Mouse (Mus musculus): ENCODE results near the gene Gm12184. TPM values are rescaled to one million over a fixed set of nuclear protein-coding genes. Genes with fewer than 3 reads are reported as not detected.
A peak's percentile ranks its signal among the peaks of the same experiment; 100 is the strongest.

Gene Gm12184
- polyA plus RNA-seq, 1 experiment from 2014 or later: 4.5 TPM

- Histone ChIP-seq H3K27me3 (ENCODE audit: control insufficient read depth, insufficient read depth, low read length) (no peaks in the 10 kb centered on the region), H3K27ac (ENCODE audit: low read length) (peak overlapping the region; percentile 79; the same call in 1 of the 2 replicates), H3K36me3 (ENCODE audit: control insufficient read depth, insufficient read depth, low read length) (no peaks in the 10 kb centered on the region), H3K4me1 (ENCODE audit: control insufficient read depth, insufficient read depth, low read length) (peaks cover 14% of the 10 kb centered on the region), H3K9me3 (ENCODE audit: control insufficient read depth, low read depth, low read length) (no peaks in the 10 kb centered on the region), H3K4me3 (ENCODE audit: low read depth, low read length) (peak overlapping the region; percentile 43), H3K9ac (replicated peaks; ENCODE audit: low read depth, low read length) (peak overlapping the region; percentile 41), H3K4me2 (replicated peaks; ENCODE audit: low read depth, low read length) (peak overlapping the region; percentile 47)
- no peak for ATAC-seq (ENCODE audit: insufficient number of reproducible peaks, insufficient read depth, low FRiP score, low read depth)
- 36% methylated on average over 7 of the region's 7 CpGs for WGBS
These were observed 44.3 kb upstream of the Gm12184 start for GRCm38 (mm10) chr11:48870781-48871180.

GRCm38 (mm10) chr11:48869380-48870110 is 43.1 kb upstream of the Gm12184 start:
- Histone ChIP-seq H3K9me3 (ENCODE audit: control insufficient read depth, low read depth, low read length) (no peaks in the 10 kb centered on the region), H3K4me3 (ENCODE audit: low read depth, low read length) (0 out of 2 replicates have a peak overlapping the region, but pooled peaks have one; percentile 10), H3K36me3 (ENCODE audit: control insufficient read depth, insufficient read depth, low read length) (no peaks in the 10 kb centered on the region), H3K27ac (ENCODE audit: low read length) (no peak overlapping the region), H3K9ac (replicated peaks; ENCODE audit: low read depth, low read length) (no peak overlapping the region), H3K4me2 (replicated peaks; ENCODE audit: low read depth, low read length) (peak overlapping the region; percentile 47), H3K27me3 (ENCODE audit: control insufficient read depth, insufficient read depth, low read length) (no peaks in the 10 kb centered on the region), H3K4me1 (ENCODE audit: control insufficient read depth, insufficient read depth, low read length) (peaks cover 14% of the 10 kb centered on the region)
- 49% methylated on average over 7 of the region's 7 CpGs for WGBS
- peak; percentile 39; the same call in 1 of the 2 replicates for ATAC-seq (ENCODE audit: insufficient number of reproducible peaks, insufficient read depth, low FRiP score, low read depth)

GRCm38 (mm10) chr11:48866481-48866880 is 40.0 kb upstream of the Gm12184 start:
- Histone ChIP-seq H3K9ac (replicated peaks; ENCODE audit: low read depth, low read length) (no peak overlapping the region), H3K36me3 (ENCODE audit: control insufficient read depth, insufficient read depth, low read length) (no peaks in the 10 kb centered on the region), H3K4me3 (ENCODE audit: low read depth, low read length) (no peak overlapping the region), H3K9me3 (ENCODE audit: control insufficient read depth, low read depth, low read length) (no peaks in the 10 kb centered on the region), H3K4me2 (replicated peaks; ENCODE audit: low read depth, low read length) (no peak overlapping the region), H3K27ac (ENCODE audit: low read length) (no peak overlapping the region), H3K4me1 (ENCODE audit: control insufficient read depth, insufficient read depth, low read length) (peaks cover 14% of the 10 kb centered on the region), H3K27me3 (ENCODE audit: control insufficient read depth, insufficient read depth, low read length) (no peaks in the 10 kb centered on the region)
- 96% methylated on average over 9 of the region's 9 CpGs for WGBS
- ATAC-seq (ENCODE audit: insufficient number of reproducible peaks, insufficient read depth, low FRiP score, low read depth): no peak

- H3K9ac ChIP-seq (replicated peaks; ENCODE audit: low read depth, low read length): no peak overlapping the region
- no peaks in the 10 kb centered on the region for H3K36me3 ChIP-seq (ENCODE audit: control insufficient read depth, insufficient read depth, low read length)
- no peaks in the 10 kb centered on the region for H3K27me3 ChIP-seq (ENCODE audit: control insufficient read depth, insufficient read depth, low read length)
- no peaks in the 10 kb centered on the region for H3K9me3 ChIP-seq (ENCODE audit: control insufficient read depth, low read depth, low read length)
- H3K27ac ChIP-seq (ENCODE audit: low read length): no peak overlapping the region
- no peak overlapping the region for H3K4me2 ChIP-seq (replicated peaks; ENCODE audit: low read depth, low read length)
- 89% methylated on average over 3 of the region's 3 CpGs for WGBS
- no peak overlapping the region for H3K4me3 ChIP-seq (ENCODE audit: low read depth, low read length)
- no peak for ATAC-seq (ENCODE audit: insufficient number of reproducible peaks, insufficient read depth, low FRiP score, low read depth)
- no peaks in the 10 kb centered on the region for H3K4me1 ChIP-seq (ENCODE audit: control insufficient read depth, insufficient read depth, low read length)
These were observed 37.4 kb upstream of the Gm12184 start for GRCm38 (mm10) chr11:48863808-48864207.

- ATAC-seq (ENCODE audit: insufficient number of reproducible peaks, insufficient read depth, low FRiP score, low read depth): no peak
- Histone ChIP-seq H3K9ac (replicated peaks; ENCODE audit: low read depth, low read length) (no peak overlapping the region), H3K4me3 (ENCODE audit: low read depth, low read length) (no peak overlapping the region), H3K27me3 (ENCODE audit: control insufficient read depth, insufficient read depth, low read length) (no peaks in the 10 kb centered on the region), H3K4me1 (ENCODE audit: control insufficient read depth, insufficient read depth, low read length) (no peaks in the 10 kb centered on the region; the same call in 1 of the 2 replicates), H3K27ac (ENCODE audit: low read length) (no peak overlapping the region), H3K4me2 (replicated peaks; ENCODE audit: low read depth, low read length) (no peak overlapping the region), H3K36me3 (ENCODE audit: control insufficient read depth, insufficient read depth, low read length) (no peaks in the 10 kb centered on the region), H3K9me3 (ENCODE audit: control insufficient read depth, low read depth, low read length) (no peaks in the 10 kb centered on the region)
- WGBS: 84% methylated on average over 1 of the region's 1 CpGs
These were observed 36.4 kb upstream of the Gm12184 start for GRCm38 (mm10) chr11:48862784-48863319.

DNA sequence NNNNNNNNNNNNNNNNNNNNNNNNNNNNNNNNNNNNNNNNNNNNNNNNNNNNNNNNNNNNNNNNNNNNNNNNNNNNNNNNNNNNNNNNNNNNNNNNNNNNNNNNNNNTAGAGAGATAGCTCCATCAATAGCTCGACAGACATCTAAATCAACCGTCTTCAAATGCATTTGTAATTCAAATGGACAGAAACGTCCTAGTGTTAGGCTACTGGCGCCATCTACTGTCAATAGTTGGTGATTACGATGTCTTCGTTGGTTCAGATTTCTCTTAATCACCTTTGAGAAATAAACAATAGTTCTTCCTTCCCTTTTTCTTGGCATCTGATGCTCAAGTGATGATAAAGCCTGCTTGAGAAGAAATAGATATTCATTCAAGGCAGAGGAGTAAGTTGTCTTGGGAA is 32.6 kb upstream of the Gm12184 start:
- WGBS: 0% methylated on average over 6 of the region's 6 CpGs
- peak overlapping the region; percentile 61; the same call in 1 of the 2 replicates for H3K4me3 ChIP-seq (ENCODE audit: low read depth, low read length)

GRCm38 (mm10) chr11:48853474-48854180 is 27.2 kb upstream of the Gm12184 start:
- no peaks in the 10 kb centered on the region for H3K27me3 ChIP-seq (ENCODE audit: control insufficient read depth, insufficient read depth, low read length)
- no peak overlapping the region for H3K27ac ChIP-seq (ENCODE audit: low read length)
- peak overlapping the region; percentile 75 for H3K4me2 ChIP-seq (replicated peaks; ENCODE audit: low read depth, low read length)
- H3K9me3 ChIP-seq (ENCODE audit: control insufficient read depth, low read depth, low read length): no peaks in the 10 kb centered on the region
- H3K9ac ChIP-seq (replicated peaks; ENCODE audit: low read depth, low read length): no peak overlapping the region; the same call in 1 of the 2 replicates
- H3K36me3 ChIP-seq (ENCODE audit: control insufficient read depth, insufficient read depth, low read length): no peaks in the 10 kb centered on the region
- peak; percentile 62 for ATAC-seq (ENCODE audit: insufficient number of reproducible peaks, insufficient read depth, low FRiP score, low read depth)
- under 1% methylated on average over 31 of the region's 31 CpGs for WGBS
- H3K4me1 ChIP-seq (ENCODE audit: control insufficient read depth, insufficient read depth, low read length): peaks cover 9% of the 10 kb centered on the region
- H3K4me3 ChIP-seq (ENCODE audit: low read depth, low read length): peak overlapping the region; percentile 61

More for the DNA sequence above, 32.6 kb upstream of the Gm12184 start:
- peak overlapping the region; percentile 65 for H3K4me2 ChIP-seq (replicated peaks; ENCODE audit: low read depth, low read length)
- H3K4me1 ChIP-seq (ENCODE audit: control insufficient read depth, insufficient read depth, low read length): peaks cover 8% of the 10 kb centered on the region
- no peaks in the 10 kb centered on the region for H3K9me3 ChIP-seq (ENCODE audit: control insufficient read depth, low read depth, low read length)
- H3K27me3 ChIP-seq (ENCODE audit: control insufficient read depth, insufficient read depth, low read length): no peaks in the 10 kb centered on the region
- H3K27ac ChIP-seq (ENCODE audit: low read length): no peak overlapping the region
- no peaks in the 10 kb centered on the region for H3K36me3 ChIP-seq (ENCODE audit: control insufficient read depth, insufficient read depth, low read length)
- no peak overlapping the region for H3K9ac ChIP-seq (replicated peaks; ENCODE audit: low read depth, low read length)
- ATAC-seq (ENCODE audit: insufficient number of reproducible peaks, insufficient read depth, low FRiP score, low read depth): no peak

DNA sequence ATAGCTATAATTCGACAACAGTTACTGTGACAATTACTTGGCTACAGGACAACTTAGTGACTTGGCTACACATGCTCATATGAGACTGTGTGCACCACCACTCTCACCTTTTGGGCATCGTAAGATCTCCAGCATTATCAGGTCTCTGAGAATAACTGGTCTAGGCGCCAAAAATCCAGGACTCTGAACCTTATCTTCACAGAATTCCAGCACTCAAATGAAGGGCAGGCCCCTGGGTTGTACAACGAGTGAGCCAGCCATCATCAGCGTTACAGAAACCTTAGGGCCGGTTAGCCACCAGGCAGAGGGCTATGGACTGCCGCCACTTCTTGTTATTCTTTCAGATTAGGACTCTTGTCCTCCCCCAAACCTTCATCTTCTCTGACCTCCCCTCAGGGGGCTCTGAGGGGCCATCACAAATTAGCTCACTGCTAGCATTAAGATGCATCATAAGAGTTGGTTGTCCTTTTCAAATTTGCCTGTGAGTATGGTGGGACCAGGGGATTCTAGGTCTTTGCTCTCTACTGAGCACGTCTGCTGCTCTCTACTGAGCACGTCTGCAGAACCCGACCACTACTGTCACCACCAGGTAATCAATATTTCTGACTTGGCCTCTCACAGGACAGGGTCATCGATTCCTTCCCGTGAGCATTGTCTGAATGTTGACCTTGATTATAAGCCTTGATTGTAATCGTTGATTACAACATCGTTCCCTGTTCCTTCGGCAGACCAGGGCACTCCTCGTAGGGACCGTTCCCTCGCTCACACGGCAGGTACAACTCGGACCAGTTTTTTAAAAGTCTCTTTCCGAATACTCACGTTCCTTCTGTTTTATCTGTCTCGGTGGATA is 26.4 kb upstream of the Gm12184 start:
- peaks cover 9% of the 10 kb centered on the region; the same call in 1 of the 2 replicates for H3K4me1 ChIP-seq (ENCODE audit: control insufficient read depth, insufficient read depth, low read length)
- H3K27ac ChIP-seq (ENCODE audit: low read length): no peak overlapping the region
- no peaks in the 10 kb centered on the region for H3K36me3 ChIP-seq (ENCODE audit: control insufficient read depth, insufficient read depth, low read length)
- peak overlapping the region; percentile 61 for H3K4me3 ChIP-seq (ENCODE audit: low read depth, low read length)
- H3K27me3 ChIP-seq (ENCODE audit: control insufficient read depth, insufficient read depth, low read length): no peaks in the 10 kb centered on the region
- 10% methylated on average over 23 of the region's 23 CpGs for WGBS
- 0 out of 2 replicates have a peak overlapping the region, but pooled peaks have one; percentile 30 for H3K9ac ChIP-seq (replicated peaks; ENCODE audit: low read depth, low read length)
- H3K9me3 ChIP-seq (ENCODE audit: control insufficient read depth, low read depth, low read length): no peaks in the 10 kb centered on the region
- ATAC-seq (ENCODE audit: insufficient number of reproducible peaks, insufficient read depth, low FRiP score, low read depth): peak; percentile 2; the same call in 1 of the 2 replicates
- peak overlapping the region; percentile 75 for H3K4me2 ChIP-seq (replicated peaks; ENCODE audit: low read depth, low read length)
